Mouse (Mus musculus) hematopoietic multipotent progenitor cell, adult 10-12 weeks (in vitro differentiated cells): ENCODE data around the gene Mrgprb5. TPM values are rescaled to one million over a fixed set of nuclear protein-coding genes. Genes with fewer than 3 reads are reported as not detected.

ENCODE experiments used
- polyA plus RNA-seq: library from polyadenylated mRNA; stranded (reverse); fragments of >175 nt; gene quantifications from 2 replicates; pipeline ENCODE4 v1.2.3, GENCODE M21; 2012; ENCODE audit warnings: low replicate concordance

Gene Mrgprb5
- polyA plus RNA-seq: not detected in 2 replicates

GRCm38 (mm10) chr7:48168919-48169318, at the start of gene Mrgprb5:
Gene Mrgprb5, minus strand, starts transcription at chr7:48169019.

DNA sequence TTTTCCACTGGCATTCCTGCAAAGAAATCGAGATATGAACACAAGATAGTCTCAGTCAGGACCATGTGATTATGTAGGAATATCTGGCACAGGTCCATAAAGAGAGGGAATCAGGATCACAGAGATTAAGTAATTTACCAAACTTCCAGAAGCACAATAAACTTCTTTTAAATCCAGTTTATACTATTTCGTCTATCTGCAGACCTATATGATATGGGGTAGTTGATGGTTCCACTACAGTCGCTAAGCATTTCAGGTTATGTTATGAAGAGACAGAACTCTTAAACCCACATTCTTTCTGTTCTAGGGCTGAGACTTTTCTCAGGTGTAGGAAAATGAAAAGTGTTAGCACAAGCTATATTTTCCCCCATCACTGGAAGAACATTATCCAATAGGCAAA, 30.4 kb upstream of the Mrgprb5 start, which contains the start of gene Mrgprb4:
Mrgprb4 (minus strand) TSS at position 101 of the 400 bp plus-strand sequence.

Other genes with a start within 250 kb of the Mrgprb5 start
- gene Mrgpra4, start 186.9 kb downstream of the Mrgprb5 start, polyA plus RNA-seq: not detected in 2 replicates
- gene Mrgprx1, start 141.4 kb downstream of the Mrgprb5 start, polyA plus RNA-seq: not detected in 2 replicates
- not detected in 2 replicates for gene Mrgprb4, start 30.3 kb upstream of the Mrgprb5 start, polyA plus RNA-seq
- not detected in 2 replicates for gene Mrgprb8, start 219.5 kb upstream of the Mrgprb5 start, polyA plus RNA-seq